Mouse (Mus musculus): ENCODE results near the gene Rfc1. TPM values are rescaled to one million over a fixed set of nuclear protein-coding genes. Genes with fewer than 3 reads are reported as not detected.
"Not testable (repeated sequence)": the region's sequence is repeated elsewhere in the genome, so short reads cannot be mapped to it uniquely, and the experiment has no call there.

Rfc1 gene
- polyA plus RNA-seq, 1 experiment from 2014 or later = 28.9 TPM

DNA sequence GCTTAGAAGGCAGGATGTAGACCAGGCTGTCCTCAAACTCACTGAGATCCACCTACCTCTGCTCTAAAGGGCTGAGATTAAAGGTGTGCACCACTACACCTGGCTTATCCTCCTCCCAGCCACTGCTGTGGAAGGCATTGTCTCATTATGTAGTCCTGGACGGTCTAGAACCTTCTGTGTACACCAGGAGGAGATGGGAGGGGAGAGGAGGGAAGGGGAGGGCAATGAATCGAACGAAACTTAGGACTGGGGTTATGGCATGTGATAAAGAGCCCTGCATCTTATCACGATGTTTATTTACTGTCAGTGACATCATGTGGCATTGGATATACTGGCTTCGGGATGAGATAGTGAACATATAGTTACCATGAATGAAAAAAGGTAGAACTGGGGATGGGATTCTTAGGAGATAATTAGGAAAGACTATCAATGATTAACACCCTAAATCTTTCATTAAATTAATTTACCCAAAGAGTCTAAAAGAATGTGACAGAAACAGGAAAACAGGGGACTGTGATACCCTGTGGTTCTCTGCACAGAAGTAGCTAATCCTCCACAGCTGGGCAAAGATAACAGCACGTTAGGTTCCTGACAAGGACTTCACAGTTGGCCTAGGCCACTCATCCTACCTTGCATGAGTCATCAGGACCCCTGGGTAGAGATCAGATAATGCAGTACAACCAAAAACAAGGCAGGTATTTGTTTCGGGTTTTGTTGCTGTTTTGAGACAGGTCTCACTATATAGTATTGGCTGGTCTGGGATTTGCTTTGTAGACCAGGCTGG is 37.1 kb downstream of the Rfc1 start:
- Histone ChIP-seq H3K9ac (ENCODE audit: low read depth, low read length) (no peak overlapping the region), H3K4me2 (replicated peaks; ENCODE audit: low read depth) (no peak overlapping the region), H3K9me3 (ENCODE audit: control insufficient read depth) (no peaks in the 10 kb centered on the region), H3K4me1 (replicated peaks; ENCODE audit: control insufficient read depth, insufficient read depth, low read length) (no peaks in the 10 kb centered on the region), H3K27ac (ENCODE audit: low read depth, low read length) (no peak overlapping the region), H3K4me3 (ENCODE audit: low read depth, low read length) (no peak overlapping the region), H3K27me3 (replicated peaks; ENCODE audit: control insufficient read depth, insufficient read depth, low read length) (no peaks in the 10 kb centered on the region), H3K36me3 (ENCODE audit: control insufficient read depth, insufficient read depth) (peaks cover 36% of the 10 kb centered on the region)
- ATAC-seq = no peak
- WGBS = 69% methylated on average over 7 of the region's 7 CpGs
- TF ChIP-seq CTCF (IDR thresholded peaks at IDR 0.05; ENCODE audit: low read depth) = no peak

DNA sequence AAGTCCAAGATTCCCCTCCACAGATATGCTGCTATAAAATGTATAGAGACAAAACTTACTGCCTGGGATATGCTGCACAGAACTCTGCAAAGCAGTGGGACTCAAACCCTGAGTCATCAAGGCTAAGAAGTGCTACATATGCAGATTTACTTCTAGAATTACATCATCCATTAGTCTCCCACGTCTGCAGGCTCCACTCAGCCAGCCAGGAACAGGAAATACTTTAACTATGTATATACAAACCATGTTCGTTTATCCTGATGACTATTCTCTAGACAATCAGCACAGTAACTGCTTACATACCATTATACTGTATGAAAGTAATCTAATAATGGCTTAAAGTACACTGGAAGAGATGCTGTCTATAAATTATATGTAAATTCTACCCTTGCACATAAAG is 41.2 kb downstream of the Rfc1 start:
- no peaks in the 10 kb centered on the region for H3K9me3 ChIP-seq (ENCODE audit: control insufficient read depth)
- no peaks in the 10 kb centered on the region for H3K27me3 ChIP-seq (replicated peaks; ENCODE audit: control insufficient read depth, insufficient read depth, low read length)
- no peak; the same call in 1 of the 2 replicates for ATAC-seq
- no peak overlapping the region for H3K4me3 ChIP-seq (ENCODE audit: low read depth, low read length)
- H3K36me3 ChIP-seq (ENCODE audit: control insufficient read depth, insufficient read depth) = peaks cover 31% of the 10 kb centered on the region
- no peak overlapping the region for H3K27ac ChIP-seq (ENCODE audit: low read depth, low read length)
- H3K4me1 ChIP-seq (replicated peaks; ENCODE audit: control insufficient read depth, insufficient read depth, low read length) = no peaks in the 10 kb centered on the region
- WGBS = 34% methylated on average over 2 of the region's 2 CpGs
- no peak overlapping the region for H3K4me2 ChIP-seq (replicated peaks; ENCODE audit: low read depth)
- TF ChIP-seq CTCF (IDR thresholded peaks at IDR 0.05; ENCODE audit: low read depth) = no peak
- H3K9ac ChIP-seq (ENCODE audit: low read depth, low read length) = no peak overlapping the region

- 83% methylated on average over 6 of the region's 6 CpGs for WGBS
Observed at GRCm38 (mm10) chr5:65293627-65294026, 41.8 kb downstream of the Rfc1 start.

DNA sequence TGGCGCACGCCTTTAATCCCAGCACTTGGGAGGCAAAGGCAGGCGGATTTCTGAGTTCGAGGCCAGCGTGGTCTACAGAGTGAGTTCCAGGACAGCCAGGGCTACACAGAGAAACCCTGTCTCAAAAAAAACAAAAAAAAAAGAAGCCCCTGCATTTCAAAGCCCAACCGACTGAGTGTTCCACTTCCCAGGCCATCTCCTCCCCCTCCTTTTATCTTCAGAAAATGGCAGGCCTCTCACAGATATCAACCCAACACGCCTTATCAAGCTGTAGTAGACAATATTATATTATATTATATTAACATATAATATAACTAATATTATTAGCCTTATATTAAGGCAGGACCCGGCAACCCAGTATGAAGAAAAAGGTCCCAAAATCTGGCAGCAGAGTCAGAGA is 46.5 kb downstream of the Rfc1 start:
- not testable (repeated sequence) for ATAC-seq; H3K27ac ChIP-seq (ENCODE audit: low read depth, low read length); H3K4me1 ChIP-seq (replicated peaks; ENCODE audit: control insufficient read depth, insufficient read depth, low read length); H3K9me3 ChIP-seq (ENCODE audit: control insufficient read depth); H3K9ac ChIP-seq (ENCODE audit: low read depth, low read length); H3K4me3 ChIP-seq (ENCODE audit: low read depth, low read length); H3K4me2 ChIP-seq (replicated peaks; ENCODE audit: low read depth); H3K27me3 ChIP-seq (replicated peaks; ENCODE audit: control insufficient read depth, insufficient read depth, low read length)
- H3K36me3 ChIP-seq (ENCODE audit: control insufficient read depth, insufficient read depth) = peaks cover 51% of the 10 kb centered on the region
- WGBS = 90% methylated on average over 8 of the region's 8 CpGs

More at GRCm38 (mm10) chr5:65293627-65294026, 41.8 kb downstream of the Rfc1 start:
- H3K27ac ChIP-seq (ENCODE audit: low read depth, low read length) = no peak overlapping the region
- H3K9me3 ChIP-seq (ENCODE audit: control insufficient read depth) = no peaks in the 10 kb centered on the region
- no peaks in the 10 kb centered on the region for H3K4me1 ChIP-seq (replicated peaks; ENCODE audit: control insufficient read depth, insufficient read depth, low read length)
- H3K4me2 ChIP-seq (replicated peaks; ENCODE audit: low read depth) = no peak overlapping the region
- H3K27me3 ChIP-seq (replicated peaks; ENCODE audit: control insufficient read depth, insufficient read depth, low read length) = no peaks in the 10 kb centered on the region
- peaks cover 33% of the 10 kb centered on the region for H3K36me3 ChIP-seq (ENCODE audit: control insufficient read depth, insufficient read depth)
- H3K9ac ChIP-seq (ENCODE audit: low read depth, low read length) = no peak overlapping the region
- ATAC-seq = no peak
- TF ChIP-seq CTCF (IDR thresholded peaks at IDR 0.05; ENCODE audit: low read depth) = no peak
- no peak overlapping the region for H3K4me3 ChIP-seq (ENCODE audit: low read depth, low read length)

GRCm38 (mm10) chr5:65287751-65288701 is 47.4 kb downstream of the Rfc1 start:
- 89% methylated on average over 24 of the region's 24 CpGs for WGBS
- Histone ChIP-seq H3K4me2 (replicated peaks; ENCODE audit: low read depth) (no peak overlapping the region), H3K27ac (ENCODE audit: low read depth, low read length) (no peak overlapping the region), H3K9ac (ENCODE audit: low read depth, low read length) (no peak overlapping the region), H3K4me1 (replicated peaks; ENCODE audit: control insufficient read depth, insufficient read depth, low read length) (no peaks in the 10 kb centered on the region), H3K27me3 (replicated peaks; ENCODE audit: control insufficient read depth, insufficient read depth, low read length) (no peaks in the 10 kb centered on the region), H3K9me3 (ENCODE audit: control insufficient read depth) (no peaks in the 10 kb centered on the region), H3K36me3 (ENCODE audit: control insufficient read depth, insufficient read depth) (peaks cover 51% of the 10 kb centered on the region), H3K4me3 (ENCODE audit: low read depth, low read length) (no peak overlapping the region)
- no peak for ATAC-seq
- TF ChIP-seq CTCF (IDR thresholded peaks at IDR 0.05; ENCODE audit: low read depth) = no peak

DNA sequence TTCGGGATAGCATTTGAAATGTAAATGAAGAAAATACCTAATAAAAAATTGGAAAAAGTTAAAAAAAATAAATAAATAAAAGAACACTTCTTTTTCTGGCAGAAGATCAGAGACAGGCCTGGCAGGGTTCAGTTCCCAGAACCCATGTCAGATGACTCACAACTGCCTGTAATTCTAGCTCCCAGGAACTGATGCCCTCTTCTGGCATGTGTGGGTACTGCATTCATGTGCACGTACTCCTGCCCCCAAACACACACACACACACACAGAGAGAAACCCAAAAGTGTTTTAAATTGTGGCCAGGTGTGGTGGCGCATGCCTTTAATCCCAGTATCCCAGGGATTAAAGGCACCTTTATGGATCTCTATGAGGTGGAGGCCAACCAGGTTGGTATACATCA is 51.3 kb downstream of the Rfc1 start:
- Histone ChIP-seq H3K27ac (ENCODE audit: low read depth, low read length) (no peak overlapping the region), H3K36me3 (ENCODE audit: control insufficient read depth, insufficient read depth) (peaks cover 39% of the 10 kb centered on the region), H3K4me3 (ENCODE audit: low read depth, low read length) (no peak overlapping the region), H3K27me3 (replicated peaks; ENCODE audit: control insufficient read depth, insufficient read depth, low read length) (no peaks in the 10 kb centered on the region), H3K9ac (ENCODE audit: low read depth, low read length) (no peak overlapping the region), H3K4me2 (replicated peaks; ENCODE audit: low read depth) (no peak overlapping the region), H3K9me3 (ENCODE audit: control insufficient read depth) (no peaks in the 10 kb centered on the region), H3K4me1 (replicated peaks; ENCODE audit: control insufficient read depth, insufficient read depth, low read length) (no peaks in the 10 kb centered on the region)
- WGBS = 94% methylated on average over 3 of the region's 3 CpGs
- peak; percentile 57 for TF ChIP-seq CTCF (IDR thresholded peaks at IDR 0.05; ENCODE audit: low read depth)
- no peak for ATAC-seq

All from intestine, postnatal 0 days (tissue).